Mouse (Mus musculus) intestine, postnatal 0 days (tissue): Measurements from ENCODE around the gene Xpo1. TPM values are rescaled to one million over a fixed set of nuclear protein-coding genes. Genes with fewer than 3 reads are reported as not detected.

Experiments used
- ATAC-seq: fragments of 200-750 bp; cut with Nextera tagmentation; 2 replicates; pipeline ENCODE4 v1.8.0; 2017; ENCODE audit warnings: mild to moderate bottlenecking, moderate TSS enrichment, moderate library complexity
- H3K27ac ChIP-seq: fragments of 300-500 bp; sonication (generic); 2 replicates; pipeline ENCODE4 v1.5.1; 2014; ENCODE audit warnings: mild to moderate bottlenecking, low read depth, low read length, moderate library complexity
- H3K27me3 ChIP-seq: fragments of 300-500 bp; sonication (generic); replicated peaks from 2 replicates; pipeline ENCODE4 v1.6.1; 2014; ENCODE audit warnings: low read length, mixed read lengths; ENCODE audit not compliant: control insufficient read depth, insufficient read depth
- H3K36me3 ChIP-seq: fragments of 300-500 bp; sonication (generic); 2 replicates; pipeline ENCODE4 v1.6.1; 2014; ENCODE audit warnings: mild to moderate bottlenecking, moderate library complexity; ENCODE audit not compliant: control insufficient read depth, insufficient read depth
- H3K4me1 ChIP-seq: fragments of 300-500 bp; sonication (generic); replicated peaks from 2 replicates; pipeline ENCODE4 v1.6.1; 2014; ENCODE audit warnings: antibody characterized with exemption, low read length, mixed read lengths; ENCODE audit not compliant: control insufficient read depth, insufficient read depth
- H3K4me2 ChIP-seq: fragments of 300-500 bp; sonication (generic); replicated peaks from 2 replicates; pipeline ENCODE4 v1.6.1; 2014; ENCODE audit warnings: low read depth, mild to moderate bottlenecking, moderate library complexity
- H3K4me3 ChIP-seq: fragments of 300-500 bp; sonication (generic); 2 replicates; pipeline ENCODE4 v1.5.1; 2014; ENCODE audit warnings: low read depth, low read length
- H3K9ac ChIP-seq: fragments of 300-500 bp; sonication (generic); 2 replicates; pipeline ENCODE4 v1.6.1; 2014; ENCODE audit warnings: mild to moderate bottlenecking, low read depth, low read length
- H3K9me3 ChIP-seq: fragments of 300-500 bp; sonication (generic); 2 replicates; pipeline ENCODE4 v1.6.1; 2016; ENCODE audit warnings: mixed run types; ENCODE audit not compliant: control insufficient read depth
- CTCF ChIP-seq: sonication (generic); IDR thresholded peaks from 2 replicates; pipeline ENCODE4 v1.5.1; 2016; ENCODE audit warnings: low read depth, mild to moderate bottlenecking, control low read depth, antibody characterized with exemption, moderate library complexity
- WGBS: fragments of 180-500 bp; shearing (Covaris S2); extraction: QIAGEN DNeasy Blood & Tissue Kit; methylation state at CpG from one replicate; pipeline ENCODE4 v1.1.7; 2014; 5-methylcytosine and 5-hydroxymethylcytosine counted together
- polyA plus RNA-seq: library from polyadenylated mRNA; unstranded; fragments of >200 nt; fragmentation: Nextera tagmentation; extraction: Ambion mirVana; gene quantifications from 2 replicates; pipeline ENCODE4 v1.2.1, GENCODE M21; 2015

The Xpo1 gene
- polyA plus RNA-seq, 1 experiment from 2014 or later: 17.0 TPM

DNA sequence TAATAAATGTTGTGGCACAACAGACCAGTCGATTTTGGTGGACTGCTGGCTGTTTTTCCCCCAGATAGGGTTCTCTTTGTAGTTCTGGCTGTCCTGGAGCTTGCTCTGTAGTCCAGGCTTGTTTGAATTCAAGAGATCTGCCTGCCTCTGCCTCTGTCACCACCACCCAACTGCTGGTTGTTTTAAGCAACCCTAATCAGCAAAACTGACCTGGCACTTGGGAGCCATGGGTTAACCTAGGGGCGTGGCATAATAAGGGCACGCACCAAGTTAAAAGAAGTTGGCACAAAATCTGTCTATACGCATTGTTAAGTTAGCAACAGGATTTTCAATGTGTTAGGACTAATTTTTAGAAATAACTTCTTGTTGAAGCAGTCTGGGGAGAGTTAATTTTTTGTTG is 1.3 kb upstream of the Xpo1 start:
- Histone ChIP-seq H3K27me3 (no peaks in the 10 kb centered on the region), H3K4me1 (no peaks in the 10 kb centered on the region), H3K36me3 (no peaks in the 10 kb centered on the region), H3K27ac (no peak overlapping the region; the same call in 1 of the 2 replicates), H3K9ac (no peak overlapping the region), H3K4me2 (peak overlapping the region; percentile 74), H3K4me3 (0 out of 2 replicates have a peak overlapping the region, but pooled peaks have one; percentile 99), H3K9me3 (no peaks in the 10 kb centered on the region)
- no peak for ATAC-seq
- TF ChIP-seq CTCF: no peak
- WGBS: 75% methylated on average over 4 of the region's 4 CpGs

DNA sequence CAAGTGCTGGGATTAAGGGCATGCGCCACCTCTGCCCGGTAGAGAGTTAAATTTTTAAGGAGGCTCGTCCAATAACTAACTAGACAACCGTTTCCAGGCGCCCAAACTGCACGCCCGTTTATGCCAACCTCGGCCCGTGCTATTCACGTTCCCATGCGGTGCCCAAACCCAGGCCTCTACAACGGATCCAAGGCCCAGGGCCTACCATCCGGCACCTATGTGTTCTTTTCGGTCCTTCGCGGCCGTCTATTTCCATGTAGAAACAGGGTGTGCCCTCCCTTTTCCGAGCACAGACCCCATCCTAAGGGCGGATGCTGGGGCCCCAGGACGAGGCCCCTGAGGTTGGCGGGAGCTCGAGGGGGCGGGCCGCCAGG is 801 bp upstream of the Xpo1 start:
- peak; percentile 15 for ATAC-seq
- Histone ChIP-seq H3K4me2 (peak overlapping the region; percentile 74), H3K9me3 (no peaks in the 10 kb centered on the region), H3K27ac (peak overlapping the region; percentile 80), H3K4me1 (no peaks in the 10 kb centered on the region), H3K36me3 (no peaks in the 10 kb centered on the region), H3K27me3 (no peaks in the 10 kb centered on the region), H3K4me3 (peak overlapping the region; percentile 99), H3K9ac (peak overlapping the region; percentile 57)
- no peak for TF ChIP-seq CTCF
- 1% methylated on average over 24 of the region's 24 CpGs for WGBS

DNA sequence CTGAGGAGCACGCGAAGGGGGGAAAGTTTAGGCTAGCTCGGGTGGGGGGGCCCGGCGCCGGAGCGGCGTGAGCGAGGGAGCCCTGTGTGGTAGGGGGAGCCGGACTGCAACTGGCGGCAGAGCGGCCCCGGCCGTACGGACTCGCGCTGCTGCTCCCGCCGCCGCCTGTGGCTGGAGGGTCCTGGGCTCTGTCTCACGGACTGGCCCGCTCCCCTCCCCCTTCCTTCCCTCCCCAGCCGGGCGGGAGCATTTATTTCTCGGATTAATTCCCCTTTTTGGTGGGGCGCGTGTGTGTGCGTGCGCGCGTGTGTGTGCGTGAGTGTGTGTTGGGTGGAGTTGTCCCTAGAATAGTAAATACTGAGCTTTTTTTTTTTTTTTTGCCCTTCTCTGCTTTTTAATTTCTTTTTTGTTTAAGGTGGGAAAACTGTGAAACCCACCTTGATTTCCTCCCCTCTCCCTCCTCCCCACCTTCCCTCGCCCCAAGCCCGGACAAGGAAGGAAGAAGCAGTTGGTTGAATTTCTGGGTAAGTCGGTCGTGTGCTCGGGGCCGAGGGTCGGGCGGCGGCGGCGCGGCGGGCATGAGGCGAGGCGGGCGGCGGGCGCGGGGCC is 457 bp downstream of the Xpo1 start:
- Histone ChIP-seq H3K4me3 (peak overlapping the region; percentile 99), H3K9ac (peak overlapping the region; percentile 99), H3K4me1 (no peaks in the 10 kb centered on the region), H3K27ac (peak overlapping the region; percentile 100), H3K27me3 (no peaks in the 10 kb centered on the region), H3K4me2 (peak overlapping the region; percentile 77), H3K9me3 (no peaks in the 10 kb centered on the region), H3K36me3 (no peaks in the 10 kb centered on the region)
- no peak for TF ChIP-seq CTCF
- peak; percentile 5 for ATAC-seq
- under 1% methylated on average over 49 of the region's 51 CpGs for WGBS

GRCm38 (mm10) chr11:23256803-23257704 is 1.2 kb downstream of the Xpo1 start:
- under 1% methylated on average over 48 of the region's 48 CpGs for WGBS
- Histone ChIP-seq H3K4me1 (no peaks in the 10 kb centered on the region), H3K9ac (peak overlapping the region; percentile 99), H3K27me3 (no peaks in the 10 kb centered on the region), H3K27ac (peak overlapping the region; percentile 100), H3K4me3 (peak overlapping the region; percentile 99), H3K36me3 (0 out of 2 replicates have a peak, but pooled peaks cover 2% of the 10 kb centered on the region), H3K9me3 (no peaks in the 10 kb centered on the region), H3K4me2 (peak overlapping the region; percentile 77)
- no peak for TF ChIP-seq CTCF
- no peak for ATAC-seq

- 76% methylated on average over 4 of the region's 4 CpGs for WGBS
- no peak overlapping the region for H3K4me2 ChIP-seq
Observed at GRCm38 (mm10) chr11:23259073-23259472, 3.2 kb downstream of the Xpo1 start.

GRCm38 (mm10) chr11:23259481-23259880 is 3.6 kb downstream of the Xpo1 start:
- Histone ChIP-seq H3K4me1 (no peaks in the 10 kb centered on the region), H3K4me3 (no peak overlapping the region), H3K27ac (no peak overlapping the region), H3K9me3 (no peaks in the 10 kb centered on the region), H3K36me3 (peaks cover 13% of the 10 kb centered on the region), H3K27me3 (no peaks in the 10 kb centered on the region), H3K4me2 (no peak overlapping the region), H3K9ac (no peak overlapping the region)
- ATAC-seq: no peak
- TF ChIP-seq CTCF: no peak
- WGBS: 72% methylated on average over 1 of the region's 1 CpGs

More at GRCm38 (mm10) chr11:23259073-23259472, 3.2 kb downstream of the Xpo1 start:
- peaks cover 13% of the 10 kb centered on the region; the same call in 1 of the 2 replicates for H3K36me3 ChIP-seq
- no peak for ATAC-seq
- no peaks in the 10 kb centered on the region for H3K4me1 ChIP-seq
- H3K9ac ChIP-seq: no peak overlapping the region
- H3K9me3 ChIP-seq: no peaks in the 10 kb centered on the region
- no peak overlapping the region for H3K4me3 ChIP-seq
- H3K27ac ChIP-seq: no peak overlapping the region
- H3K27me3 ChIP-seq: no peaks in the 10 kb centered on the region
- TF ChIP-seq CTCF: no peak
